Comparison of ENCODE assay signal across 12 mouse cellular contexts in the genomic region with DNA sequence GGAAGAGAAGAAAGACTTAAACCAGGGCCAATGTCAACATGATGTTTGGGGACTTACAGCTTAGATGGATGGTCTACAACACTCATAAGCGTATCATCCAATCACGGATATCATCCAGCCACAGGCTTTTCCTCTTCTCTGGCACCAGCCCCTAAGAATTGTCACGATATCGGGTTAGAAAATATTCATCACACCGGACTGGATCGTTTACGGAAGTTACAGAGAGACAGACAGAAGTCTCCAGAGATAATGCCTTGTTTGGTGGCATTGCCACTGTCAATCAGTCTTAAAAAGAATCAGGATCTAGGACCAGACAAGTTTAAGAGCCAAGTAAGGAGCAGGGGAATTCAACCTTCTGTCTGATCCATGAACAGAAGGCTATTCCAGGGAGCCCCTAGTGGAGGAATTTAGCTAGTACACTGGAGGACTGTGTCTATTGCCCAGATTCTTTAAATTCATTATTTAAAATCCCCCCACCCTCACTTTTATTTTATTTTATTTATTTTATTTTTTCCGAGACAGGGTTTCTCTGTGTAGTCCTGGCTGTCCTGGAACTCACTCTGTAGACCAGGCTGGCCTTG.
DNase-seq lines count a peak whose midpoint lies in the region; ATAC-seq and TF ChIP-seq lines count a peak whose summit lies in the region.
"Had no signal": no experiment of that assay in that cellular context is flagged by ENCODE, and none has a peak within 500 bp of the region (broad histone marks: within the 10 kb centered on the region; RNA-seq: fewer than 3 reads in every experiment).

No protein-coding gene starts in this region.

- no peak overlapping the region for H3K4me3 ChIP-seq in forebrain, postnatal 0 days (ENCODE audit: low read depth, low read length)
- no peak overlapping the region for H3K4me3 ChIP-seq in forebrain, embryonic 10.5 days
- no peak overlapping the region for H3K4me3 ChIP-seq in limb, embryonic 14.5 days (replicated peaks; ENCODE audit: low read length)
- no peak overlapping the region for H3K4me3 ChIP-seq in limb, embryonic 10.5 days
- H3K4me3 ChIP-seq: embryonic facial prominence, embryonic 15.5 days had no signal

- no peak for TF ChIP-seq POLR2A in limb, embryonic 14.5 days (IDR thresholded peaks at IDR 0.05; ENCODE audit: borderline replicate concordance, extremely low read depth, insufficient read depth, insufficient read length)

- H3K9ac ChIP-seq in forebrain, postnatal 0 days = no peak overlapping the region
- no peak overlapping the region for H3K9ac ChIP-seq in limb, embryonic 14.5 days (ENCODE audit: low read depth, low read length, severe bottlenecking)
- H3K9ac ChIP-seq: embryonic facial prominence, embryonic 15.5 days had no signal

- no peaks in the 10 kb centered on the region; the same call in 1 of the 2 replicates for H3K4me1 ChIP-seq in forebrain, postnatal 0 days (ENCODE audit: insufficient read depth)
- peaks cover 12% of the 10 kb centered on the region for H3K4me1 ChIP-seq in forebrain, embryonic 10.5 days
- no peaks in the 10 kb centered on the region for H3K4me1 ChIP-seq in limb, embryonic 14.5 days (ENCODE audit: control insufficient read depth, insufficient read depth, low read length)
- peaks cover 5% of the 10 kb centered on the region for H3K4me1 ChIP-seq in limb, embryonic 10.5 days
- H3K4me1 ChIP-seq: embryonic facial prominence, embryonic 15.5 days had no signal

- H3K36me3 ChIP-seq in forebrain, postnatal 0 days (ENCODE audit: insufficient read depth) = no peaks in the 10 kb centered on the region
- no peaks in the 10 kb centered on the region for H3K36me3 ChIP-seq in forebrain, embryonic 10.5 days (replicated peaks)
- H3K36me3 ChIP-seq in limb, embryonic 14.5 days (ENCODE audit: control insufficient read depth, insufficient read depth, low read length) = no peaks in the 10 kb centered on the region
- H3K36me3 ChIP-seq in limb, embryonic 10.5 days = no peaks in the 10 kb centered on the region
- H3K36me3 ChIP-seq: embryonic facial prominence, embryonic 15.5 days had no signal

- DNase-seq in forebrain, postnatal 0 days = no peak
- DNase-seq in forebrain, embryonic 10.5 days (ENCODE audit: extremely low spot score, low spot score) = no peak
- peak; percentile 14 for DNase-seq in limb, embryonic 14.5 days (ENCODE audit: low spot score)
- no peak for DNase-seq in limb, embryonic 10.5 days (ENCODE audit: low spot score)
- DNase-seq in MEL-GATA-1-ER (ENCODE audit: extremely low read depth, low read depth) = peak; percentile 78
- DNase-seq in thymus, postnatal 10 days (ENCODE audit: low spot score in 2 of 2) = no peak
- DNase-seq in heart, postnatal 36 days = no peak
- DNase-seq: heart, postnatal 10 days; layer of hippocampus, adult 9-11 months; right cerebral cortex, postnatal 25 days had no signal

- H3K9me3 ChIP-seq in forebrain, postnatal 0 days (ENCODE audit: low read length) = no peaks in the 10 kb centered on the region
- H3K9me3 ChIP-seq in forebrain, embryonic 10.5 days = no peaks in the 10 kb centered on the region
- no peaks in the 10 kb centered on the region for H3K9me3 ChIP-seq in limb, embryonic 14.5 days (ENCODE audit: control insufficient read depth, low read length)
- no peaks in the 10 kb centered on the region for H3K9me3 ChIP-seq in limb, embryonic 10.5 days (replicated peaks)
- H3K9me3 ChIP-seq: embryonic facial prominence, embryonic 15.5 days had no signal

- H3K4me2 ChIP-seq in forebrain, postnatal 0 days (ENCODE audit: low read depth) = no peak overlapping the region
- H3K4me2 ChIP-seq in limb, embryonic 14.5 days (replicated peaks; ENCODE audit: low read depth, low read length, severe bottlenecking) = no peak overlapping the region
- H3K4me2 ChIP-seq: embryonic facial prominence, embryonic 15.5 days had no signal

- ATAC-seq in forebrain, postnatal 0 days = no peak
- ATAC-seq in limb, embryonic 14.5 days (ENCODE audit: low FRiP score, low read depth) = no peak
- peak; percentile 51 for ATAC-seq in megakaryocyte progenitor cell, adult 5-6 weeks (replicated peaks; ENCODE audit: poor library complexity)

- no peaks in the 10 kb centered on the region for H3K27me3 ChIP-seq in forebrain, postnatal 0 days (ENCODE audit: insufficient read depth, low read length)
- H3K27me3 ChIP-seq in forebrain, embryonic 10.5 days (ENCODE audit: poor library complexity, severe bottlenecking) = no peaks in the 10 kb centered on the region
- H3K27me3 ChIP-seq in limb, embryonic 14.5 days (ENCODE audit: control insufficient read depth, insufficient read depth, low read length) = no peaks in the 10 kb centered on the region
- no peaks in the 10 kb centered on the region for H3K27me3 ChIP-seq in limb, embryonic 10.5 days (ENCODE audit: low read depth, poor library complexity, severe bottlenecking)
- H3K27me3 ChIP-seq: embryonic facial prominence, embryonic 15.5 days had no signal

- intact Hi-C loops in heart, postnatal 36 days (cut with DNase I) = loop anchor here (10.0 kb wide), 1 partner anchor 129 kb away; the partner anchor contains the start of gene 2210016F16Rik

- H3K27ac ChIP-seq in forebrain, postnatal 0 days (ENCODE audit: low read depth, low read length) = no peak overlapping the region
- no peak overlapping the region for H3K27ac ChIP-seq in forebrain, embryonic 10.5 days
- no peak overlapping the region for H3K27ac ChIP-seq in limb, embryonic 14.5 days (replicated peaks; ENCODE audit: low read depth, low read length)
- H3K27ac ChIP-seq in limb, embryonic 10.5 days = no peak overlapping the region
- H3K27ac ChIP-seq: embryonic facial prominence, embryonic 15.5 days had no signal

- 83% methylated on average over 8 of the region's 8 CpGs for WGBS in forebrain, postnatal 0 days
- 90% methylated on average over 8 of the region's 8 CpGs for WGBS in forebrain, embryonic 10.5 days
- WGBS in limb, embryonic 14.5 days = 83% methylated on average over 8 of the region's 8 CpGs
- WGBS in limb, embryonic 10.5 days = 87% methylated on average over 8 of the region's 8 CpGs

- peak; percentile 43 for TF ChIP-seq CTCF in forebrain, postnatal 0 days (IDR thresholded peaks at IDR 0.05; ENCODE audit: low read depth)

Comparison
In these comparisons a context has a peak if more than half of its experiments do, and no peak if none do; other contexts are left out.
1. DNase-seq: peak in limb, embryonic 14.5 days (single experiment) and MEL-GATA-1-ER (single experiment); none in forebrain, postnatal 0 days (single experiment), forebrain, embryonic 10.5 days (single experiment), limb, embryonic 10.5 days (single experiment), thymus, postnatal 10 days (0 of 2) and heart, postnatal 36 days (0 of 2).